Mouse (Mus musculus): ENCODE measurements around the gene Rab42. TPM values are rescaled to one million over a fixed set of nuclear protein-coding genes. Genes with fewer than 3 reads are reported as not detected.
"Not testable (repeated sequence)": the region's sequence is repeated elsewhere in the genome, so short reads cannot be mapped to it uniquely, and the experiment has no call there.

The Rab42 gene
- total RNA-seq, 1 experiment from 2014 or later: not detected

GRCm38 (mm10) chr4:132293682-132294240 lies 9.4 kb downstream of the Rab42 start:
- ATAC-seq (replicated peaks in 1 of 2; ENCODE audit: insufficient read depth in 1 of 2, low FRiP score in 2 of 2, low TSS enrichment in 1 of 2, low read depth in 1 of 2, poor library complexity in 2 of 2, severe bottlenecking in 2 of 2): no peak

- no peak for ATAC-seq (replicated peaks in 1 of 2; ENCODE audit: insufficient read depth in 1 of 2, low FRiP score in 2 of 2, low TSS enrichment in 1 of 2, low read depth in 1 of 2, poor library complexity in 2 of 2, severe bottlenecking in 2 of 2)
Measured at GRCm38 (mm10) chr4:132292988-132293387, 10.2 kb downstream of the Rab42 start.

- no peak for ATAC-seq (replicated peaks in 1 of 2; ENCODE audit: insufficient read depth in 1 of 2, low FRiP score in 2 of 2, low TSS enrichment in 1 of 2, low read depth in 1 of 2, poor library complexity in 2 of 2, severe bottlenecking in 2 of 2)
Measured at GRCm38 (mm10) chr4:132291624-132292335, 11.4 kb downstream of the Rab42 start.

GRCm38 (mm10) chr4:132291056-132291455 lies 12.1 kb downstream of the Rab42 start:
- ATAC-seq (replicated peaks in 1 of 2; ENCODE audit: insufficient read depth in 1 of 2, low FRiP score in 2 of 2, low TSS enrichment in 1 of 2, low read depth in 1 of 2, poor library complexity in 2 of 2, severe bottlenecking in 2 of 2): no peak

GRCm38 (mm10) chr4:132288840-132289239 lies 14.3 kb downstream of the Rab42 start:
- ATAC-seq (replicated peaks in 1 of 2; ENCODE audit: insufficient read depth in 1 of 2, low FRiP score in 2 of 2, low TSS enrichment in 1 of 2, low read depth in 1 of 2, poor library complexity in 2 of 2, severe bottlenecking in 2 of 2): not testable (repeated sequence)

GRCm38 (mm10) chr4:132275949-132276348 lies 27.2 kb downstream of the Rab42 start:
- no peak for ATAC-seq (replicated peaks in 1 of 2; ENCODE audit: insufficient read depth in 1 of 2, low FRiP score in 2 of 2, low TSS enrichment in 1 of 2, low read depth in 1 of 2, poor library complexity in 2 of 2, severe bottlenecking in 2 of 2)

GRCm38 (mm10) chr4:132274156-132274862 lies 28.9 kb downstream of the Rab42 start, which contains the start of gene Taf12:
TSS of gene Taf12 (plus strand) at chr4:132274375.
- ATAC-seq (replicated peaks in 1 of 2; ENCODE audit: insufficient read depth in 1 of 2, low FRiP score in 2 of 2, low TSS enrichment in 1 of 2, low read depth in 1 of 2, poor library complexity in 2 of 2, severe bottlenecking in 2 of 2): peak; percentile 44 to 76

- no peak for ATAC-seq (replicated peaks in 1 of 2; ENCODE audit: insufficient read depth in 1 of 2, low FRiP score in 2 of 2, low TSS enrichment in 1 of 2, low read depth in 1 of 2, poor library complexity in 2 of 2, severe bottlenecking in 2 of 2)
Measured at GRCm38 (mm10) chr4:132273166-132273565, 30.0 kb downstream of the Rab42 start.

GRCm38 (mm10) chr4:132269740-132270560 lies 33.2 kb downstream of the Rab42 start:
- ATAC-seq (replicated peaks in 1 of 2; ENCODE audit: insufficient read depth in 1 of 2, low FRiP score in 2 of 2, low TSS enrichment in 1 of 2, low read depth in 1 of 2, poor library complexity in 2 of 2, severe bottlenecking in 2 of 2): peak; percentile 70 to 74

GRCm38 (mm10) chr4:132268871-132269739 lies 34.1 kb downstream of the Rab42 start:
- peak in 1 of 2 experiments; percentile 20; a peak in 3 of 4 replicates for ATAC-seq (replicated peaks in 1 of 2; ENCODE audit: insufficient read depth in 1 of 2, low FRiP score in 2 of 2, low TSS enrichment in 1 of 2, low read depth in 1 of 2, poor library complexity in 2 of 2, severe bottlenecking in 2 of 2)

- no peak for ATAC-seq (replicated peaks in 1 of 2; ENCODE audit: insufficient read depth in 1 of 2, low FRiP score in 2 of 2, low TSS enrichment in 1 of 2, low read depth in 1 of 2, poor library complexity in 2 of 2, severe bottlenecking in 2 of 2)
Measured at GRCm38 (mm10) chr4:132266835-132267349, 36.3 kb downstream of the Rab42 start.

- no peak for ATAC-seq (replicated peaks in 1 of 2; ENCODE audit: insufficient read depth in 1 of 2, low FRiP score in 2 of 2, low TSS enrichment in 1 of 2, low read depth in 1 of 2, poor library complexity in 2 of 2, severe bottlenecking in 2 of 2)
Measured at GRCm38 (mm10) chr4:132263313-132263712, 39.9 kb downstream of the Rab42 start.

GRCm38 (mm10) chr4:132262358-132262616 lies 40.9 kb downstream of the Rab42 start:
- ATAC-seq (replicated peaks in 1 of 2; ENCODE audit: insufficient read depth in 1 of 2, low FRiP score in 2 of 2, low TSS enrichment in 1 of 2, low read depth in 1 of 2, poor library complexity in 2 of 2, severe bottlenecking in 2 of 2): no peak

- ATAC-seq (replicated peaks in 1 of 2; ENCODE audit: insufficient read depth in 1 of 2, low FRiP score in 2 of 2, low TSS enrichment in 1 of 2, low read depth in 1 of 2, poor library complexity in 2 of 2, severe bottlenecking in 2 of 2): peak; percentile 37 to 44; a peak in 1 of 4 replicates
Measured at GRCm38 (mm10) chr4:132261514-132262357, 41.4 kb downstream of the Rab42 start, which contains the start of gene Gmeb1. TSS of gene Gmeb1 (minus strand) at chr4:132261602.

GRCm38 (mm10) chr4:132260404-132261379 lies 42.5 kb downstream of the Rab42 start:
- peak in 1 of 2 experiments; percentile 50; a peak in 2 of 4 replicates for ATAC-seq (replicated peaks in 1 of 2; ENCODE audit: insufficient read depth in 1 of 2, low FRiP score in 2 of 2, low TSS enrichment in 1 of 2, low read depth in 1 of 2, poor library complexity in 2 of 2, severe bottlenecking in 2 of 2)

All from hematopoietic stem cell, adult 5-6 weeks (primary cell).